Mouse (Mus musculus): ENCODE measurements around the gene Bcl2l11. TPM values are rescaled to one million over a fixed set of nuclear protein-coding genes. Genes with fewer than 3 reads are reported as not detected.

Bcl2l11 gene
- polyA plus RNA-seq, 1 experiment from 2014 or later: 11.0 TPM

DNA sequence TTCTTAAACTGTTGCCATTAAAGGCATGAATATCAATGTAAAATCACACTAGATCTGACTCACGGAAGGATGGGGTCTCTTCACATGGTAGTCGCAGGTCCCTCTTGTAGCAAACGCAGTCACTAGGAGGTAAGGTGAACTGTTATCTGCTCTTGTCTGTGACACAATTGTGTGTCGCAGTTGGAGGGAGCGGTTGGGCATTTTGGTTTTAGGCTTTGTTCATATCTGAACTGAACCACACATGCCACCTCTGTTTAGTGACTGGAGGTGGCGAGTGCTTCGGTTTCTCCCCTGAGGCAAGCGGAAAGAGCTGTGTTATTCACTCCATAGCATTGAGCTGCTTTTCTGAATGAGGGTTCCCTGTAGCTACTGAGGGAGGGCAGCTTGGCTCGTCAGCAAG is 26.4 kb downstream of the Bcl2l11 start:
- Histone ChIP-seq H3K4me2 (no peak overlapping the region), H3K9me3 (replicated peaks) (no peaks in the 10 kb centered on the region), H3K27ac (no peak overlapping the region), H3K4me3 (no peak overlapping the region), H3K9ac (no peak overlapping the region), H3K36me3 (ENCODE audit: poor library complexity, severe bottlenecking) (peaks cover 30% of the 10 kb centered on the region), H3K27me3 (no peaks in the 10 kb centered on the region), H3K4me1 (peaks cover 34% of the 10 kb centered on the region)
- WGBS: 85% methylated on average over 9 of the region's 9 CpGs
- no peak for ATAC-seq

DNA sequence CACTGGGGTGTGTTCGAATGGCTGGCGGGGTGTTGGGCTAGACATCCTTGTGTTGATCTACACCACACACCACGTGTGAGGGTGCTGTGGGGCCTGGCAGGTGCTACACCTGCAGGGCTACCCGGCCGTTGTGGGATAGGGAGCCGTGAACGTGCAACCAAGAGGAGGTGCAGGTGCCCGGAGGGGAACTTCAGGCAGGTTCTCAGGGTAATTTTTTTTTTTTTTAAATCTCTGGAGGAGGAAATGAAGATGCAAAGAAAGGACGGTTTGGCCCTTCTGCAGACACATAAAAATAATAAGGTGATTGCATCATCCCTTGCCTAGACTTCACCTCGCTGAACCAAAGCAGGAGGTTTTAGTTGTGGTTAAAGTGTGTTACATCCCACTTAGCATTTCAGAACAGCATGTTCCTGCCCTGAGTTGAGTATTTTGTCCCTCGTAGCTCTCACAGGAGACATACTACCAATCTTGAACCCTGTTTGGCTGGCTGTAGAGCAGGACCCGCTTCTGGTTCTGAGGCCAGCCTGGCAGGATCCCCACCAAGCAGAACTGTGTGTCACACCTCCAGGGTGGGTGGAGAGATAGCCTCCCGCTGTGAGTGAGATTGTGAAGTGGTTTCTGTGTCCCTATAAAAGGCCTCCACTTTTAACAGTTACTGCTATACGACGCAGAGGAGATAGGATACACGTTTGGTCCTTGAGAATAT is 27.2 kb downstream of the Bcl2l11 start:
- Histone ChIP-seq H3K27ac (no peak overlapping the region), H3K4me2 (no peak overlapping the region), H3K9ac (no peak overlapping the region), H3K9me3 (replicated peaks) (no peaks in the 10 kb centered on the region), H3K4me1 (peaks cover 34% of the 10 kb centered on the region), H3K4me3 (no peak overlapping the region), H3K36me3 (ENCODE audit: poor library complexity, severe bottlenecking) (peaks cover 25% of the 10 kb centered on the region), H3K27me3 (no peaks in the 10 kb centered on the region)
- WGBS: 89% methylated on average over 16 of the region's 16 CpGs
- ATAC-seq: no peak

DNA sequence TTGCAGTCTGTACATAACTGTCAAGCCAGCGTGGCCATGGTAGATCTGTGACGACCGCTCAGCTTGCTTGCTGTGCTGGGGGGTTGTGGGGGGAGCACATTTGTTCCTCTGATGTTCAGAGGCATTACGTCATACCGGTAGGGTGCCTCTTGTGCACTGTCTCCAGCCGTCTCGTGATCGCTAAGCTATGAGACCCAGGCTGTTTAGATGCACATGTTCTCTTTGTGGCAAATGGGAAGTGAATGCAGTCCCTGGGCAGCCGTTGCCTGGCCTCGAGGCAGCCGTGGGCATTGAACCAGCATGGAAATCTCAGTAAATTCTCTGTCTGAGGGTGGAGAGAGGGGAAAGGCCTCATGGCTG is 27.7 kb downstream of the Bcl2l11 start:
- Histone ChIP-seq H3K36me3 (ENCODE audit: poor library complexity, severe bottlenecking) (peaks cover 23% of the 10 kb centered on the region), H3K4me2 (no peak overlapping the region), H3K4me1 (peaks cover 34% of the 10 kb centered on the region), H3K27me3 (no peaks in the 10 kb centered on the region), H3K4me3 (no peak overlapping the region), H3K9ac (no peak overlapping the region), H3K9me3 (replicated peaks) (no peaks in the 10 kb centered on the region), H3K27ac (no peak overlapping the region)
- 36% methylated on average over 11 of the region's 11 CpGs for WGBS
- ATAC-seq: no peak

DNA sequence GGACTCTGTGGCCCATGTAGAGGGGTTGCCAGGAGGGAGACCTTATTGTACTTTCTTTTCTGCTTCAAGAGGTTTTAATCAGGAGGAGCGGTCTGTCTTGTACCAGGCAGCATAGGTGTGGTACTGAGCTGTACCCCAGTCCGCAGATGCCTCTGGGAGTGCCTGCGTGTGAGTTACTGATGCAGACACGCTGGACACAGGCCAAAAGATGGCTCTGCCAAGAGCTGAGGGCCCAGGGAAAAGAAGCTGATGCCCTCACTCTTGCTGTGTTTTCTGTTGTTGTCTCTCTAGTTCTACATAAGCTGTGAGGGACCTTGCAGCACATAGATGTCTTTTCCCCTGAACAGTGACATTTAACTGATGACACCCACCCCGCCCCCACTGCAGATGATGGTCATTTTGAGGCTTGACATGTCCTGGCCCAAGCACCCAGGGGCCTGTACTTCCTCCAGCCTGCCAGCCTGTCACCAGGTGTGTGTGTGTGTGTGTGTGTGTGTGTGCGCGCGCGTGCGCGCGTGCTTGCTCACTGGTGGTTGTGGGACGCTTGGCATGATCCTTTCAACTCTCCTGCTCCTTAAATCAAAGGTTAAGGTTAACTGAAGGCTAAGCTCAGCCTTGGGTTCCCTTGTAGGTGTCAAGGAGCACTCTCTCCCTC is 29.7 kb downstream of the Bcl2l11 start:
- Histone ChIP-seq H3K27me3 (no peaks in the 10 kb centered on the region), H3K4me1 (peaks cover 46% of the 10 kb centered on the region), H3K36me3 (ENCODE audit: poor library complexity, severe bottlenecking) (peaks cover 23% of the 10 kb centered on the region; the same call in 1 of the 2 replicates), H3K4me3 (no peak overlapping the region), H3K9ac (no peak overlapping the region), H3K27ac (no peak overlapping the region), H3K4me2 (no peak overlapping the region), H3K9me3 (replicated peaks) (no peaks in the 10 kb centered on the region)
- 89% methylated on average over 13 of the region's 13 CpGs for WGBS
- ATAC-seq: no peak

DNA sequence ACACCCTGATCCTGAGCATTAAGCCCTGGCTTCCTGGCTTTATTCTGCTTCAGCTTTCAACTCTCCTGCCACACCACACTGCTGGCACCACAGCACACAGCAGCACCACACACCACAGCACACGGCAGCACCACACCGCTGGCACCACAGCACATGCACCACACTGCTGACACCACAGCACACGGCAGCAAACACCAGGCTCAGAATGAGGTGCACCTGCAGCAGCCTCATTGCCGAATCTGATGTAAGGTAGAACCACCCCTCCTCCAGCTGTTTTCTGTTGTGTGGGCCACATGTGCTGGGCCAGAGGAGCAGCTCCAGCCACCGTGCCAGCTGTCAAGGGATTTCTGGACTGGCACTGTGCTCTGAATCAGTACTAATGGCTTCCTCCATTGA is 30.2 kb downstream of the Bcl2l11 start:
- Histone ChIP-seq H3K9ac (no peak overlapping the region), H3K4me2 (no peak overlapping the region), H3K4me1 (peaks cover 46% of the 10 kb centered on the region), H3K9me3 (replicated peaks) (no peaks in the 10 kb centered on the region), H3K27me3 (no peaks in the 10 kb centered on the region), H3K27ac (no peak overlapping the region), H3K36me3 (ENCODE audit: poor library complexity, severe bottlenecking) (peaks cover 19% of the 10 kb centered on the region; the same call in 1 of the 2 replicates), H3K4me3 (no peak overlapping the region)
- peak; percentile 34; the same call in 1 of the 2 replicates for ATAC-seq
- WGBS: 64% methylated on average over 5 of the region's 5 CpGs

DNA sequence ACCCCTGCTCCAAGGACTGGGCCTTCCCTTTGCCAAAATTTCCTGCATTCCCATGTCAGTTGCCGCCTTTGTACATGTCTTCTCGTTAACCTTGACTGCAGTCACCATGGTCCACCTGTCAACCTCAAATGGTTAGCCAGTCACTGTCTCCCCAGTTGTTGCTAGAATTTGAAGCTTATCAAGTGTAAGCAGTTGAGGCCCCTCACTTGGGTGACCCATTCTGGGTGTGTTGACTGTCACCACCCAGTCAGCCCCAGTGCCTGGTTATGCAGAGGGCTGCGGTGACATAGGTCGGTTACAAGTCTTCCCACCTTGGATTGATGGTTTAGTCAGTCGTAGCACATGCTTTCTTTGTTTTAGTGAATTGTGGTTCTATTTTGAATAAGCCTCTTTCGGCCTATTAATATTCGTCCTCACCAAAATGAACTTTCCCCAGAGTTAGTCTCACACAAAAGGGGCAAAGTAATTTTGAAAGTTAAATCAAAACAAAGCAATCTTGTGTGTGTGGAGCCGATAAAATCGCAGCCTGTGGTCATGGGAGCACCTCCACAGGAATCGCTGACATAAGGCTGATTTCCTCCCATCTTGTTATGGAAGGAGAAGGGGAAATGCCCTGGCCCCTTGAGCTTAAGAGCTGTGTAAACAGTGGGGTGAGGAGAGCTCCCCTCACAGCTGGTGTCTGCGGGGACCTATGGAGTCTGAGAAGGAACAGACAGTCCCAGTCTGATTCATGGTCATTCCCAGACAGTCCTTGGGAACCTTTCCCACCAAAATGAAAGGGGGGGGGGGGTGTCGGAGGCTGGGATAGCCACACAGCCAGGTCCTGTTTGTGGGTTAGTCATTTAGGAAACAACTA is 30.9 kb downstream of the Bcl2l11 start:
- Histone ChIP-seq H3K4me1 (peaks cover 46% of the 10 kb centered on the region), H3K36me3 (ENCODE audit: poor library complexity, severe bottlenecking) (peaks cover 19% of the 10 kb centered on the region; the same call in 1 of the 2 replicates), H3K9ac (no peak overlapping the region), H3K27ac (no peak overlapping the region), H3K4me3 (no peak overlapping the region), H3K9me3 (replicated peaks) (no peaks in the 10 kb centered on the region), H3K27me3 (no peaks in the 10 kb centered on the region), H3K4me2 (no peak overlapping the region)
- WGBS: 73% methylated on average over 12 of the region's 12 CpGs
- ATAC-seq: no peak

DNA sequence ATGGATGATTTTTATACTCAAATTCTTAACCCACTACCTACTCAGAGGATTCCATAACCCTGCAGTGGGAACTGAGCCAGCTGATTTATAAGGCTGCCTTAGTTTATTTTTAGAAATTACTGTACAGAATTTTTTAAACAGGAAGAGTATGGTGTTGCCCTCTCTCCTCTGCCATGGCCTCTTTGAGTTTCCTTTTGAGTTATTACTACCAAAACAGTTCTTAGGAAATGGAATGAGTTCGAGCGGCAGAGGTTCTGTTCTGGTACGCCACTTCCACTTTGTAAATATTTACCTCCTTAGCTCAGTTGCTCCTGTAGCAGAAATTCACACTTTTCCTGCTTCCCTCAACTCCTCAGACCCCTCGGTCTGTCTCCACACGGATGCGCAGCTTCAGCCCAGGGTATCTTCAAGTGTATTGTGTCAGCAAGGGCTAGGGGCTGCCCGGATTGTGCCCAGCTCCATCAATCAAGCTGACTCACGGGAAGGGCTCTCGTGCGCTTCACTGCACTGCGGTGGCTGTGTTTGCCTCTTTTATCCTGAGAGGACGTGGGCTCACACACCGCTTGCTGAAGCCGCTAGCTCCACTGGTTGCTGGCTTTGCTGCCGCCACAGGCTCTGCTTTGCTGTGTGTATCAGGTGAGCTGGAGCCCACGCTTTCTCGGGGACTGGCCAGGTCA is 33.0 kb downstream of the Bcl2l11 start:
- H3K36me3 ChIP-seq (ENCODE audit: poor library complexity, severe bottlenecking): peaks cover 19% of the 10 kb centered on the region; the same call in 1 of the 2 replicates
- no peaks in the 10 kb centered on the region for H3K27me3 ChIP-seq
- no peak; the same call in 1 of the 2 replicates for ATAC-seq
- H3K9ac ChIP-seq: no peak overlapping the region
- H3K4me1 ChIP-seq: peaks cover 44% of the 10 kb centered on the region
- no peak overlapping the region for H3K4me2 ChIP-seq
- H3K4me3 ChIP-seq: no peak overlapping the region
- H3K27ac ChIP-seq: peak overlapping the region; percentile 25; the same call in 1 of the 2 replicates
- WGBS: 54% methylated on average over 17 of the region's 17 CpGs
- H3K9me3 ChIP-seq (replicated peaks): no peaks in the 10 kb centered on the region

DNA sequence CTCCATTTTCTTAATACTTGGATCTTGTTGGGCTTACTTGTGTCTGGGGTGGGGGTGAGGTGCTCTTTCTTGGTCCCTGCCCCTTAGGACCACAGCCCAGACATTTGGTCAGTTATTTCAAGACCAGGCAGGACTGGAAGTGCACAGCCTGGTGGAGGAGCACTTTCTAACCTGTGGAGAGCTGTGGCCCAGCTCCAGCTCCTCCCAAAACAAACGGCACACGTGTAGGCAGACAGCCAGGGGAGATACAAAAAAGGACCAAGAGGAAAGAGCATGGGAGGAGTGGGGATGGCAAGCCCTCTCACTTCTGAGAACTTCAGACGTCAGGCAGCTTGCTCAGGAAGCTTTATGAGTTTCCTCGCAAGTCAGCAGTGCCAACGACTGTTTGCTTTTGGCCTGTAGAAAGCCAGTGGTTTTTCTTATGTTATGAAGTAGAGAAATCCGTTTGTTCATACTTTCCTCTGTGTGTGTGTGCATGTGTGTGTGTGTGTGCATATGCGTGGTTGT is 33.8 kb downstream of the Bcl2l11 start:
- Histone ChIP-seq H3K4me2 (no peak overlapping the region), H3K27me3 (no peaks in the 10 kb centered on the region), H3K27ac (0 out of 2 replicates have a peak overlapping the region, but pooled peaks have one; percentile 25), H3K9ac (no peak overlapping the region), H3K9me3 (replicated peaks) (no peaks in the 10 kb centered on the region), H3K4me1 (peaks cover 41% of the 10 kb centered on the region), H3K4me3 (no peak overlapping the region), H3K36me3 (ENCODE audit: poor library complexity, severe bottlenecking) (peaks cover 19% of the 10 kb centered on the region; the same call in 1 of the 2 replicates)
- ATAC-seq: no peak
- 76% methylated on average over 7 of the region's 7 CpGs for WGBS

DNA sequence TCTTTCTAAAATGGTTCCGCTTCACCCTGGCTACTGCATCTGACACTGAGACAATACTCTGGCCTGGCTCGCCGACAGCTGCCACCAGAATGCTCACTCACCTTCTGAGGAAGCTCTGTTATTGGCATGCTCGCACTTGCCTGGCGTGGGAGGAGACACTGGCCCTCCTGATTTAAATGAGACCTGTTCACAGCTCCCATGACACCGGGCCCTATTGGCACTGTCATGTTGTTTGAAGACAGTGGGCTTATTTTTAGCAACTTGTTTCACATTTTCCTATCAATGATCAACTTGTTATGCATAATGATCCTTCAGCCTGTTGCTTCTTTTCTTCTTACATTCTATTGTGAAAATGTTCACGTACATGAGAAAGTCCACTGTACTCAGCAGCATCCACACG is 37.3 kb downstream of the Bcl2l11 start:
- 81% methylated on average over 8 of the region's 8 CpGs for WGBS
- Histone ChIP-seq H3K4me2 (no peak overlapping the region), H3K27ac (no peak overlapping the region), H3K4me1 (peaks cover 29% of the 10 kb centered on the region), H3K4me3 (no peak overlapping the region), H3K27me3 (no peaks in the 10 kb centered on the region), H3K9me3 (replicated peaks) (no peaks in the 10 kb centered on the region), H3K36me3 (ENCODE audit: poor library complexity, severe bottlenecking) (peaks cover 14% of the 10 kb centered on the region; the same call in 1 of the 2 replicates), H3K9ac (no peak overlapping the region)
- ATAC-seq: no peak

DNA sequence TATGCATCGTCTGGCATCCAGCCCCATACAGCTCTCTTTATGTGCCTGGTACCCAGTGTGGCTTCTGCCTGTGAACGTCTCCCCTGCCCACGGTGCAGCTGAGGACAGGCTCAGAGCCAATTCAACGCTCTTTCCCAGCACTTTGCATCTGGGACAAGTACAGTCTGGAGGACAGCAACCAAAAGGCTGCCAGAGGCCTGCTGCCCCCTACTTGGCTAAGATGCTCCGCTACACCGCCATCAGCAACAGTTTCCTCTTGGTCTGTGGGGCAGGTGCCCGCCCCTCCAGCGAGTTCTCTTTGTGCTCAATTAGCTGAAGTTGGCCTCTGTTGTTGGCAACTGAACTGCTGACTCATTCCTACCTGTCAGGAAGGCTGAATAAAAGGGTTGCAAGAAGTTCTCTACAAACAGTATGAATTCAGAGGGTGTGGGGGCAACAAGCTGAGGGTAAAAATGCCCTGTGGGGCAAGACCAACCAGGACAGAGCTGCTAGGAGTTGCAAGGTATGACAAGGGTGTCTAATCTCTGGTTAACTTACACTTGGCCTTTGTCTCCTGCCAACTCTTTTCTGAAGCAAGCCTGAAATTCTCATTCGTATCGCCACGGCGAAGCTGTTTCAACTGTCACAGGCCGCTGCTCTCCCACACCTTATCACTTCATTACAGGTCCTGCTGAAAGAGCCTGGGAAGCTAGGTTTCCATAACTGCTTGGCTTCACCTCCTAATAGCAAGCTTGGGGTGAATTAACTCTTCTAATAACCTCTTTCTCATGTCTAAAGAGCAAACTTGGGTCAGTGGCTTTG is 41.0 kb downstream of the Bcl2l11 start:
- Histone ChIP-seq H3K4me3 (no peak overlapping the region), H3K36me3 (ENCODE audit: poor library complexity, severe bottlenecking) (no peaks in the 10 kb centered on the region), H3K9ac (no peak overlapping the region), H3K27ac (no peak overlapping the region), H3K4me2 (no peak overlapping the region), H3K4me1 (peaks cover 19% of the 10 kb centered on the region), H3K27me3 (no peaks in the 10 kb centered on the region), H3K9me3 (replicated peaks) (no peaks in the 10 kb centered on the region)
- peak; percentile 70 for ATAC-seq
- 55% methylated on average over 13 of the region's 13 CpGs for WGBS

DNA sequence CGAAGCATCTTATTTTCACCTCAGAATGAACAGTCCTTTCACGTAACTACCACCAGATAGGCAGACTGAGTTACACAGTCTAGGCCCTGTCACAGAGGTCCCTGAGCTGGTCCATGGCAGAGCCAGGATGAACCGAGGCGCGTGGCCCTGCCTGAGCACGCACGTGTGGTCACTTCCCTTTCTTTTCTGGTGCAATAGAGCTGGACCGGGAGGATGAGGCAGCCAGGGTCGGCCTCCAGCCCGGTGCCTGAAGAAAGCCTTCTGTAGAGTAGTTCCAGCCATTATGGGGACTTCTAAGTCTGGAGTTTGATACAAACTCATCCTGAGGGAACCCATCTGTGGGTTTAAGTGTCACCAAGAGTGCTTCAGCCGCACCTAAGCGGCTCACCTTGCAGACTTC is 42.1 kb downstream of the Bcl2l11 start:
- no peak overlapping the region for H3K4me2 ChIP-seq
- H3K9ac ChIP-seq: no peak overlapping the region
- no peak overlapping the region for H3K4me3 ChIP-seq
- H3K9me3 ChIP-seq (replicated peaks): no peaks in the 10 kb centered on the region
- no peak for ATAC-seq
- no peaks in the 10 kb centered on the region for H3K36me3 ChIP-seq (ENCODE audit: poor library complexity, severe bottlenecking)
- 96% methylated on average over 12 of the region's 12 CpGs for WGBS
- no peaks in the 10 kb centered on the region for H3K27me3 ChIP-seq
- no peak overlapping the region for H3K27ac ChIP-seq
- H3K4me1 ChIP-seq: peaks cover 16% of the 10 kb centered on the region
